Mouse (Mus musculus) forebrain, embryonic 13.5 days (tissue): ENCODE measurements around the gene Mpv17l2. TPM values are rescaled to one million over a fixed set of nuclear protein-coding genes. Genes with fewer than 3 reads are reported as not detected.

ENCODE experiments used
- ATAC-seq: fragments of 200-750 bp; cut with Nextera tagmentation; 2 replicates; pipeline ENCODE4 v1.8.0; 2017
- H3K27ac ChIP-seq: fragments of 300-500 bp; sonication (generic); 2 replicates; pipeline ENCODE4 v1.5.1; 2015; ENCODE audit warnings: inconsistent platforms, mild to moderate bottlenecking, moderate library complexity
- H3K27me3 ChIP-seq: fragments of 300-500 bp; sonication (generic); 2 replicates; pipeline ENCODE4 v1.6.1; 2015; ENCODE audit warnings: mild to moderate bottlenecking, inconsistent platforms
- H3K36me3 ChIP-seq: fragments of 300-500 bp; sonication (generic); 2 replicates; pipeline ENCODE4 v1.6.1; 2015; ENCODE audit warnings: mild to moderate bottlenecking, inconsistent platforms; ENCODE audit not compliant: poor library complexity, severe bottlenecking
- H3K4me1 ChIP-seq: fragments of 300-500 bp; sonication (generic); 2 replicates; pipeline ENCODE4 v1.6.1; 2015; ENCODE audit warnings: inconsistent platforms
- H3K4me2 ChIP-seq: fragments of 300-500 bp; sonication (generic); 2 replicates; pipeline ENCODE4 v1.6.1; 2015; ENCODE audit warnings: inconsistent platforms, mild to moderate bottlenecking, moderate library complexity
- H3K4me3 ChIP-seq: fragments of 300-500 bp; sonication (generic); 2 replicates; pipeline ENCODE4 v1.5.1; 2015; ENCODE audit warnings: mild to moderate bottlenecking, inconsistent platforms
- H3K9ac ChIP-seq: fragments of 300-500 bp; sonication (generic); 2 replicates; pipeline ENCODE4 v1.6.1; 2015; ENCODE audit warnings: mild to moderate bottlenecking, inconsistent platforms
- H3K9me3 ChIP-seq: fragments of 300-500 bp; sonication (generic); replicated peaks from 2 replicates; pipeline ENCODE4 v1.6.1; 2016; ENCODE audit warnings: inconsistent platforms
- WGBS: fragments of 180-500 bp; shearing (Covaris S2); methylation state at CpG from one replicate; pipeline ENCODE4 v1.1.7; 2015; 5-methylcytosine and 5-hydroxymethylcytosine counted together
- polyA plus RNA-seq: library from polyadenylated mRNA; unstranded; fragments of >200 nt; fragmentation: Nextera tagmentation; extraction: Ambion mirVana; gene quantifications from 2 replicates; pipeline ENCODE4 v1.2.1, GENCODE M21; 2015

Mpv17l2 gene
- polyA plus RNA-seq, 1 experiment from 2014 or later: 48.0 TPM

DNA sequence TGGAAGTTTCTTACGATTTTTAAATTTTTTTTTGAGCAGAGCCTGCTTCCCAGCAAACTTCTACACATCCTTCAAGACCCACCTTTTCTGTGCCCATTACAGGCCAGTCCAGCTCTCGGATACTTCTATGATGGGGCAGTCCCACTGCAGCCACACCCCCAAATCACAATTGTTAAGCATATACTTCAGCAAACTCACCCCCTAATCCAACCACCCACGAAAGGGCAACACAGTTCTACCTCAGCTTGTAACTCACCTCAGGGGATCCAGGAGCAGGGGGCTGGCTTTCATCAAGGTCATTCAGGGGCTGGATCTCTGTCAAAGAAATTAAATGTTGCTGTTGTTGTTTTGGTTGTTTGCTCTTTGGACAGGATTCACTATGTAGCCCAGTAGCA, 26.3 kb upstream of the Mpv17l2 start:
- Histone ChIP-seq H3K27ac (no peak overlapping the region), H3K4me3 (no peak overlapping the region), H3K9me3 (no peaks in the 10 kb centered on the region), H3K36me3 (peaks cover 70% of the 10 kb centered on the region), H3K4me1 (peaks cover 19% of the 10 kb centered on the region), H3K4me2 (no peak overlapping the region), H3K9ac (no peak overlapping the region), H3K27me3 (0 out of 2 replicates have a peak, but pooled peaks cover 8% of the 10 kb centered on the region)
- ATAC-seq: no peak
- 88% methylated on average over 3 of the region's 3 CpGs for WGBS

DNA sequence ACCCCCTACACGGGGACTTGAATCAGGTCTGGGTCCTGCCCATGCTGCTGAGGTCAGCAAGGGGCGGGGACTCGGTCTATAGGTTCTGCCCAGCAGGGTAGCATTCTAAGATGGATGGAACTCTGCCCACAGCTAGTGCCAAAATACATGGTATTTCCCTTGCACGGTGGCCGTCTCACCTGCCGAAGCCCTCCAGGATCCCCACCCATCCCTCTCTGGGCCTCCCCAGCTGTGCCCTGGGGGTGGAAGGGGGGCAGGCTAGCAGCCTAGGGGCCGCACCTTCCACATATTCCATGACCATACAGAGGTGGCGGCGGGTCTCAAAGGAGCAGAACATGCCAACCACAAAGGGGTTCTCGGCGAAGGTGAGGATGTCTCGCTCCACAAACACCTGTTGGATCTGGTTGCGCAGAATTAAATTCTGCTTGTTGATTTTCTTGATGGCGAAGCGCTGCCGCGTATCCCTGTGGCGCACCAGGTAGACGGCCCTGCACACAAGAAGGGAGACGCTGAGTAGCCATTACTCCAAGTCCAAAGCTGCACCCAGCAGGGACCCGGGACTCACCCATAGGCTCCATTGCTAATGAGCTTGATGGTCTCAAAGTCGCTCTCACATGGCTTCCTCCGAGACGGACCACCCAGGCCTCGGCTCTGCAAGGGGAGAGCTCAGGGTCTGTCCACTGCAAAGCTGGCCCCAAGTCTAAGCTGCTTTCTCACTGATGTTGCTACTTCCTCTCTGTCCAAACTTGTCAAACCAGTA, 25.7 kb upstream of the Mpv17l2 start:
- 87% methylated on average over 25 of the region's 25 CpGs for WGBS
- H3K9me3 ChIP-seq: no peaks in the 10 kb centered on the region
- H3K27ac ChIP-seq: no peak overlapping the region
- 0 out of 2 replicates have a peak, but pooled peaks cover 8% of the 10 kb centered on the region for H3K27me3 ChIP-seq
- no peak for ATAC-seq
- no peak overlapping the region for H3K4me2 ChIP-seq
- H3K4me3 ChIP-seq: no peak overlapping the region
- H3K4me1 ChIP-seq: peaks cover 13% of the 10 kb centered on the region
- peaks cover 75% of the 10 kb centered on the region for H3K36me3 ChIP-seq
- no peak overlapping the region for H3K9ac ChIP-seq

DNA sequence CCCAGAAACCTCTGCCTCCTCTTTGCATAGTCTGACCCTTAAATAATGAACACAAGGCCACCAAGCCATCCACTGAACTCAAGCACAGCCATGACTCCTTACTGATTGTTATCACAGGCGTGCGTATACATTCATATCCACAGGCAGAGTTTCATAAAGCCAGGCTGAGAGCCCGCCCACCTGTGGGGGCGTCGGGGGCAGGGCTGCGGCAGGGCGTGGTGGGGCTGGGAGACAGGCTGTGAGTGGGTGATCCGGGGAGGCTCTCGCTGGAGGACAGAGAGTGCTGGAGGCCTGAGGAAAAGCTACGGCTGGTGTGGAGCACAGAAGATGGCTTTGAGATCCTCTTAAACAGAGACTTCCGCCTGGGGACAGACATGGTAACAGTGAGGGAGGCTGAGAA, 19.3 kb upstream of the Mpv17l2 start:
- no peak overlapping the region for H3K4me3 ChIP-seq
- H3K9me3 ChIP-seq: no peaks in the 10 kb centered on the region
- ATAC-seq: no peak
- no peaks in the 10 kb centered on the region for H3K27me3 ChIP-seq
- H3K9ac ChIP-seq: no peak overlapping the region
- H3K27ac ChIP-seq: no peak overlapping the region
- no peak overlapping the region for H3K4me2 ChIP-seq
- H3K36me3 ChIP-seq: peaks cover 64% of the 10 kb centered on the region
- peaks cover 23% of the 10 kb centered on the region for H3K4me1 ChIP-seq
- 83% methylated on average over 11 of the region's 11 CpGs for WGBS

DNA sequence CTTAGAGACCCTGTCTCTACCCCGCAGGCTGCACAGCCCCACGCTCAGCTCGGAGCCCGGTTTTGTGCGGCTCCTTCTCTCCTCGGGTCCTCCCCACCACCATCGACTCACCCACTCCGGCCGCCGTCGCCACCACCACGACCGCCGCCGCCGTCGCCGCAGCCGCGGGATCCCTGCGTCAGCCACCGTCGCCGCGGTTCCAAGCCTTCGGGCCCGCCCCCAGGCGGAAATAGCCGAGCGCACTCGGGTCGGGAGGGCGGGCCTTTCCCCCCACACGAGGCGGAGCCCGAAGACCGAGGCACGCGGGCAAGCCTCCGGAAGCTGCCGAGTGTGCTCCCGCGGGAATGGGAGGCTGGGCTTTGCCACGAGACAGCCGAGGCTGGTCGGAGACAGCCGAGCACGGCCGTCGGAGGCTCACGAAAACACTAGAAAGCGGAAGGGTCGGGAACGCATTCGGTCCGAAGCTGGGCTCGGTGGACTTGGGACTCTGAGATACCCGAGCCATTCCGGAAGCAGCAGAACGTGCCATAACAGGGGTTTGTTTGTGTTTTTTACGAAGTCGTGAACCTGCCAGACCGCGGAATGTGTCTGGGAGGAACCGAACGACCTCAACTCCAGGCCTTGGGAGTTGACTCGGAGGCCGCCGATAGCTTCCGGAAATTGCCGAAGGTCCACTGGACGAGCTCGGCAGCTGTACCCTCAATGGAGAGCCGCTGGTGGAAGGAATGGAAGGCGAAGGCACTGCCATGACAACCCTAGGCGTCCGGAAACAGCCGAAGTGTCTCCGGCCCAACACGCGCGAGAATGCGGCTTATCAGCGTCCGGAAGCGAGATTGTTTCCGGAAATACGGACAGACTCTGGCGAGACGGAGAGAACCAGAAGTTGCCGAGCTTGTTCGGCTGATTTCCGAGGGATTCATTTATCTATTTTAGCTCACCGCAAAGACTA, 16.0 kb upstream of the Mpv17l2 start, which contains the start of gene Pik3r2:
Gene Pik3r2 (minus strand): TSS at position 218 of the 949 bp plus-strand sequence.
- Histone ChIP-seq H3K9ac (peak within 1 kb of the TSS; percentile 99), H3K27ac (peak within 1 kb of the TSS; percentile 98), H3K36me3 (peaks cover 69% of the 10 kb centered on the region), H3K4me3 (peak within 1 kb of the TSS; percentile 86), H3K27me3 (no peaks in the 10 kb centered on the region), H3K4me2 (peak within 1 kb of the TSS; percentile 93), H3K4me1 (peaks cover 49% of the 10 kb centered on the region), H3K9me3 (no peaks in the 10 kb centered on the region)
- peak; percentile 94 for ATAC-seq
- WGBS: under 1% methylated on average over 89 of the region's 94 CpGs

DNA sequence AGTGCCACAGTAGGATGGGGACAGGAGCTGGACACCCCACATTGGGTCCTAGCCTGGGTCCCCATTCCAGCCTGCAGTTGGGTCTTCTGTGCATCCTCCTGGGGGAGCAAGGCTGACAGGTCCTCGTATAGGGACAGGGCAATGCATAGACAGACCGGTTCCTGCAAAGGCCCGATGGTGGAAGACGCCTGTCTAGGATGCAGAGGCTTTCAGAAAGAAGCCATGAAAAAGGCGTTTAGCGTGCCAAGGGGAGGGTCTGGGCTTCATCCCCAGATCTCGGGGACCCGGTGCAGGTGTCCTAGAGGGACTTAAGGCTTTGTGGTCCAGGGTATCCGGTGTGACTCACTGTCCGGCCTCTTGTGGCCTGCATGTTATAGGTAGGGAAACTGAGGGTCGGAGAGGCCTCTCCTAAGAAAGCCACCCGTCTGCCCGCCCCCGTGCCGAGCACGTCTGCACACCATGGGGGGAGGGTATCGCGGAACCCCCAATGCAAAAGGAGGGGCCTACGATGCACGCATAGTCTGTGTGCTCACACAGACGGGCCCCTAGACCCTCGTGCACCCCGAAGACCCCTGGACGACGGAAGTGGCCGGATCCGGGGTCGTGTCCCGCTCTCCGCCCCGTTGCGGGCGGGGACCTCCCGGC, 15.2 kb upstream of the Mpv17l2 start:
- Histone ChIP-seq H3K4me2 (peak overlapping the region; percentile 93), H3K4me3 (peak overlapping the region; percentile 86), H3K36me3 (peaks cover 69% of the 10 kb centered on the region), H3K9me3 (no peaks in the 10 kb centered on the region), H3K9ac (peak overlapping the region; percentile 99), H3K4me1 (peaks cover 49% of the 10 kb centered on the region), H3K27me3 (no peaks in the 10 kb centered on the region), H3K27ac (peak overlapping the region; percentile 98)
- WGBS: 1% methylated on average over 34 of the region's 34 CpGs
- peak; percentile 39; the same call in 1 of the 2 replicates for ATAC-seq

DNA sequence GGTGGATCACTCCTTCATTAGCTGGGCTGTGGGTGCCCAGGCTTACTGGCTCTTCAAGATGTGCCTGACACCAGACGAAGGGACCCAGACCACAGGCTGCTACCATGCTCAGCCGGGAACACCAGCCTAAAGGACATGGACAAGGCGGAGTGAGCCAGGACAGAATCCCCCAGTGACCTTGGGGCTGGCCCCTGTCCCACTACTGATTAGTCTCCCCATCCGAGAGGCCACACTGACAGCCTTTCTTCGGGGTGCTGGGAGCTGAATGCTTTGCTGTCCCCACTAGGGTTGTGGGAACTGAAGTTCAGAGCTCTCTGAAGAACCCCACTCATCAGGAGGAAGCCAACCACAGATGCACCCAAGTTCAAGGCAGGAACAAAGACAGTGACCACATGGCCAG, 14.5 kb upstream of the Mpv17l2 start:
- Histone ChIP-seq H3K36me3 (peaks cover 69% of the 10 kb centered on the region), H3K9me3 (no peaks in the 10 kb centered on the region), H3K4me1 (peaks cover 49% of the 10 kb centered on the region), H3K27ac (no peak overlapping the region; the same call in 1 of the 2 replicates), H3K27me3 (no peaks in the 10 kb centered on the region), H3K4me3 (peak overlapping the region; percentile 86), H3K4me2 (peak overlapping the region; percentile 93), H3K9ac (peak overlapping the region; percentile 99)
- 93% methylated on average over 5 of the region's 5 CpGs for WGBS
- ATAC-seq: no peak

DNA sequence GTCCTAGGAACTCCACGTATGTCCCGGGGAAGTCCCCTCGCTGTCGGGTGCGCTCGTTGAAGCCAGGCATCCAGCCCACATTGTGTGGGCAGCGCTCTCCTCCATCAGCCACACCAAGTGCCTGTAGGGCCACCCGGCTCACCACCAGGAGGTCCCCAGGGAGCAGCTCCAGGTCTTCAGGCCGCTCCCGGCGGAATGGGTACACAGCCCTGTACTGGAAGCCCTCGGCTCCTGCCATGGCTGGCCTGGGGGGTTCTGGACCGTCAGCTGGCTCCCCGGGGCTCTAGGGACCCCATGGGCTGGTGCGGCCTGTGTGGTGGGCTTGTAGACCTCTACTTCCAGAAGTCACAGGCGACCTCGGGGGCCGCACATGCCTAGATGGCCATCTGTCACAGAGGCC, 14.0 kb upstream of the Mpv17l2 start:
- Histone ChIP-seq H3K4me1 (peaks cover 49% of the 10 kb centered on the region), H3K27me3 (no peaks in the 10 kb centered on the region)

DNA sequence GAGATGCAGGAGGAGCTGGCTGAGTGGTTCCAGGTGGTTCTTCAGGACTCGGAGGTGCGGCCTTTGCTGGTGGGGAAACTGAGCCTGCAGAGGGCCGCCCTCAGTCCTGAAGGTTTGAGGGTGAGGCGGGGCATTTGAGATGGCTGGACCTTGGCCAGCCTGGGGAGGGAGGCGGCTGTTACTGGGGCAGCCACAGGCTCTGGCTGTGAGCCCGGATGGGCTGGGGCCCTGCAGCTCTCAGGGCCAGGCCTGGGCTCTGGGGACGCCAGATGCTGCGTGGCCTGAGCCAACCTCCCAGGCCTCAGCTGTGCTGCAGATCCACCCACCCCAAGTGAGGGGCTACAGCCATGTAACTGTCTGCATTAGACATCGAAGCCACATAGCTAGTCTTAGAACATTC, 13.1 kb upstream of the Mpv17l2 start:
- 70% methylated on average over 9 of the region's 9 CpGs for WGBS
- H3K4me2 ChIP-seq: peak overlapping the region; percentile 93
- peak overlapping the region; percentile 70 for H3K27ac ChIP-seq

More for the DNA sequence above, 14.0 kb upstream of the Mpv17l2 start:
- Histone ChIP-seq H3K9me3 (no peaks in the 10 kb centered on the region), H3K36me3 (peaks cover 69% of the 10 kb centered on the region), H3K27ac (peak overlapping the region; percentile 70), H3K4me2 (peak overlapping the region; percentile 93), H3K4me3 (peak overlapping the region; percentile 86), H3K9ac (peak overlapping the region; percentile 99)
- ATAC-seq: no peak
- 94% methylated on average over 18 of the region's 18 CpGs for WGBS

DNA sequence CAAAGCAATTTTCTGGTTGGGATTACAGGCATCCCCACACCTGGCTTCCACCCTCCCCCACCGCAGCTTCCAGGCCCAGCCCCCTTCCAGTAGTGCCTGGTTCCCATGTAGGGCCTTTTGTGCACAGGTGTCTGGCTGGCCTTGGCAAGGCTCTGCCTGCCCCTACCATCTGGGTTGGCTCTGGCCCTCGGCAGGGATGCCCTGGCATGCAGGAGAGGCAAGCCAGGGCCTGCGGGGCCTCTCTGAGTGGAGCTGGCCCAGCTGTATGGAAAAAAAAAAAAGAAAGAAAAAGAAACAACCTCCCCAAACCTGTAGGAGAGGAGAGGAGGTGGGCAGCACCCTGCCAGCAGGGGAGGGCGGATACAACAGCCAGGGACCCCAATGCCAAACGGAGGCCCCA, 12.7 kb upstream of the Mpv17l2 start:
- WGBS: 76% methylated on average over 5 of the region's 5 CpGs

More for the DNA sequence above, 13.1 kb upstream of the Mpv17l2 start:
- Histone ChIP-seq H3K9me3 (no peaks in the 10 kb centered on the region), H3K9ac (peak overlapping the region; percentile 99), H3K4me3 (peak overlapping the region; percentile 17), H3K27me3 (no peaks in the 10 kb centered on the region), H3K36me3 (peaks cover 66% of the 10 kb centered on the region), H3K4me1 (peaks cover 49% of the 10 kb centered on the region)
- ATAC-seq: no peak

DNA sequence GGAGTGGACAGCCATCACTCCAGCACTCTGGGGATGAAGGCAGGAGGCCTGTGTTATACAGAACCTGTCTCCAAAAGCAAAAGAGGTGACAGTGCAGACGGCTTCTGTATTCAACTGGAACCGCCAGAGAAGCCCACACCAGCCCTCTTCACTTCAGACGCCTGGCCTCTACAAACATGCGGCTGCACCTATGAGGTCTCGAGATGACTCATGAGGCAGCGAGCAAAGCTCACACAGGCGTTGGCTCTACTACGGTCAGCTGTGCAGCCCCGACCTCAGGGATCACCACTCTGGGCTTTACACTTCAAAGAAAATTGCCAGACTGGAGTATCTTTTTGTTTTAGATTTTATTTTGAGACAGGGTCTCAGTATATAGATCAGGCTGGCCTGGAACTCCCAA, 12.1 kb upstream of the Mpv17l2 start:
- no peaks in the 10 kb centered on the region for H3K9me3 ChIP-seq
- peaks cover 68% of the 10 kb centered on the region for H3K36me3 ChIP-seq
- ATAC-seq: no peak
- WGBS: 90% methylated on average over 9 of the region's 9 CpGs
- peak overlapping the region; percentile 99; the same call in 1 of the 2 replicates for H3K9ac ChIP-seq
- H3K27ac ChIP-seq: peak overlapping the region; percentile 70
- H3K4me1 ChIP-seq: peaks cover 42% of the 10 kb centered on the region
- no peaks in the 10 kb centered on the region for H3K27me3 ChIP-seq
- H3K4me3 ChIP-seq: no peak overlapping the region
- peak overlapping the region; percentile 93 for H3K4me2 ChIP-seq

More for the DNA sequence above, 12.7 kb upstream of the Mpv17l2 start:
- peak overlapping the region; percentile 70 for H3K27ac ChIP-seq
- H3K4me2 ChIP-seq: peak overlapping the region; percentile 93
- peaks cover 47% of the 10 kb centered on the region for H3K4me1 ChIP-seq
- no peak for ATAC-seq
- peaks cover 66% of the 10 kb centered on the region for H3K36me3 ChIP-seq
- no peaks in the 10 kb centered on the region for H3K27me3 ChIP-seq
- peak overlapping the region; percentile 99 for H3K9ac ChIP-seq
- peak overlapping the region; percentile 17; the same call in 1 of the 2 replicates for H3K4me3 ChIP-seq
- H3K9me3 ChIP-seq: no peaks in the 10 kb centered on the region

DNA sequence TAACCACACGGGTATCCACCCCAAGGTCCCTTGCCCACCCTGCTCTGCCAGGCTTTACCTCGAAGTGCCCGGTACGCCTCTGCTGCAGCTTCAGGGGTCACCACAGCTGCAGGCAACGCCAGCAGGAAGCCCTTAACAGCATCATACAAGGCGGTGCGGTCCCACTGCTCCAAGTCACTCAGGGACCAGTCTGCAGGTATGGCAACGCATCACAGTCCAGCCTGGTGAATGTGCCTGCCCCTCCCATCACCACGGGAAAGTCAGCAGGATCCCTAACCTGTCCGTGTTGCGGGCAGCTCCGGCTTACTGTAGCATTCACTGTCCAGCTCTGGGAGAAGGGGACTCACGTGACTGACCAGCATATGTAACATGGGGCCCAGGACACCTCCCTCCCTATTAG, 11.3 kb upstream of the Mpv17l2 start:
- Histone ChIP-seq H3K36me3 (peaks cover 75% of the 10 kb centered on the region), H3K27me3 (no peaks in the 10 kb centered on the region), H3K4me1 (peaks cover 37% of the 10 kb centered on the region), H3K27ac (no peak overlapping the region), H3K9ac (no peak overlapping the region), H3K4me2 (no peak overlapping the region), H3K4me3 (no peak overlapping the region), H3K9me3 (no peaks in the 10 kb centered on the region)
- 93% methylated on average over 13 of the region's 13 CpGs for WGBS
- ATAC-seq: no peak
